Mouse (Mus musculus): ENCODE data around the gene Onecut3.
A peak's percentile ranks its signal among the peaks of the same experiment; 100 is the strongest.

The Onecut3 gene

GRCm38 (mm10) chr10:80494732-80495131 is at the start of gene Onecut3:
Gene Onecut3, plus strand, starts transcription at chr10:80494835.
- no peak for DNase-seq (ENCODE audit: low read depth, low spot score)

- DNase-seq (ENCODE audit: low read depth, low spot score), result no peak
Measured at GRCm38 (mm10) chr10:80445052-80445451, 49.6 kb upstream of the Onecut3 start.

GRCm38 (mm10) chr10:80445898-80446601 is 48.6 kb upstream of the Onecut3 start:
- DNase-seq (ENCODE audit: low read depth, low spot score), result peak; percentile 71

DNA sequence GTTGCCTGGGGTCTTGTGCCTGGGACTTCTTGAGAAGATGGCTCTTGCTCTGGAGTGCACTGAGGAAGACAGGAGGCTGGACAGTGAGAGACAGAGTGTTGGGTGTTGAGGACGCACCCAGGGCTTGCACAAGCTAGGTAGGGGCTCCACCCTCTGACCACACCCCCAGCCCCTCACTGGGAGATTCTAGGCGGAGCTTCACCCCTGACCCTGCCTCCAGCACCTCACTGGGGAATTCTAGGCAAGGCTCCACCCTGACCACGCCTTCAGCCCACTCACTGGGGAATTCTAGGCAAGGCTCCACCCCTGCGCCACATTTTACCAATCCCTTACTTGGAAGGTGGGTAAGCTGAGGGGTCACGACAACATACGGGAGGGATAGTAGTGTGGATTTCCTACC is 44.0 kb upstream of the Onecut3 start:
- DNase-seq (ENCODE audit: low read depth, low spot score), result no peak

GRCm38 (mm10) chr10:80453601-80454000 is 41.0 kb upstream of the Onecut3 start:
- no peak for DNase-seq (ENCODE audit: low read depth, low spot score)

- DNase-seq (ENCODE audit: low read depth, low spot score), result no peak
Measured at GRCm38 (mm10) chr10:80454781-80455180, 39.9 kb upstream of the Onecut3 start.

DNA sequence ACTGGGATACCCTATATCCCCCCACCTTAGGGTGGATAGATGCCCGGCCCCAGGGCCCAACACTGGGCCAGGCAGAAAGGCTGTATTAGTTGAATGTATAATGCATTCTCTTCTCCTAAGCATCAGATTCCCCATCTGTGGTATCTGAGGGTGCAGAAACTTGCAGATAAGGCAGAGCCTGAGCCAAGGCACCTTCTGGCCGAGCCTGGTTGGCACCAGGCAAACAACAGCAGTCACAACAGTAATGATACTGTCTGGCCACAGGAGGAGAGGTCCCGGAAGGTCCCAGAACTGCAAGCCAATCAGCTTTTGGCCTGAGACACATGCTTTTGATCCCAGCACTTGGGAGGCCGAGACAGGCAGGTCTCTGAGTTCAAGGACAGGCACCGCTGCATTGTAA is 38.9 kb upstream of the Onecut3 start:
- DNase-seq (ENCODE audit: low read depth, low spot score), result no peak

DNA sequence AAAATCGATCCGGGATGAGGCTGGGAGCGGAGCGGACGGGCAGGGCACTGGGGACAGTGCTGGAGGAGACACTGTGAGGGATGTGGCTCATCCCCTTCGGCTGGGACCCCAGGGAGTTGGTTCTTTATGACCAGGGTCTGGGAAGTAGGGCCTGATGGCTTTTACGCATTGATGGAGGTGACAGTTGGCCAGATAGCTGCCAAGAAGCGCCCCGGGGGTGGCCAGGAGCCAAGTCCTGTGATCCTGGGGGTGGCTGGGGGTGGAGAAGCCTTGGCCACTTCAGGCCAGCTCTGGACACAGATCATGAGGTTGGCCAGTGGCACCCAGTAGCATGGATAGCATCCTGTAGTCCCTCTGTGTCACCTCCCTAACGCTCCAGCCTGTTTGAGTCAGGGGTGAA is 35.4 kb upstream of the Onecut3 start:
- DNase-seq (ENCODE audit: low read depth, low spot score), result no peak

- DNase-seq (ENCODE audit: low read depth, low spot score), result no peak
Measured at GRCm38 (mm10) chr10:80459671-80460070, 35.0 kb upstream of the Onecut3 start.

DNA sequence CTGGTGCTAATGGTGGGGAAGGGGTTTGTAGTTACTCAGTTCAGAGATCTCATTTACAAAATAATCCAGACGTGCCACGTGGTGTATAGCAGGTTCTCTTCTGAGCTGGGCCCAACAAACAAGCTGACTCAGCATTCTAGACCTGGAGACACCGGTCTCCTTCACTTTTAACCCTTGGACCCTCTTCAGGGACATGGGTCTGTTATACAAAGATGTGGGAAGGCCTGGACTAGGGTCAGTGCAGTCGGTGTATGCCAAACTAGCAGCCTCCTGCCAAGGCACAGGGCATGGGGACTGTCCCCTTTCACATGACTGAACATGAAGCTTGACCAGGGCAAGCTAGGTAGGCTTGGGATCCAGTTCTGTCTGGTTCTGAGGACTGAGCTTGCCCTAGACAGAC is 34.3 kb upstream of the Onecut3 start:
- DNase-seq (ENCODE audit: low read depth, low spot score), result no peak

DNA sequence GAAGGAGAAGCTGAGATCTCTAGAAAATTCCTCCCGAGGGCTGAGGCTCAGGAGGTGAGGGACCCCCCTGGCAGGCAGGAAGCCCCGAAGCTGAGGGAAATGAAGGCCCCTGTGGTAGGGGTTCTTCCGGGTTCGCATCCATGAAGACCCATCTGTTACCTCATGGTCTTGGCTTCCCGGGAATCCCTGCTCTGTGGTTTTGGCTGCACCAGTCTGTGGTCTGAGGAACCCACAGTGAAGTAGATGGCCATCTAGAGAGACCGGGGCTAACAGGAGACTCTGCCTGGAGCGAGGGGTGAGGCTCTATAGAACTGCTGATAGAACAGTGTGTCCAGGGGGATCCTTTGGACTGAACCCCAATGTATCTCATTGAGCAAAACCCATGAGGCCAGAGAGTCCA is 33.3 kb upstream of the Onecut3 start:
- DNase-seq (ENCODE audit: low read depth, low spot score), result no peak

DNA sequence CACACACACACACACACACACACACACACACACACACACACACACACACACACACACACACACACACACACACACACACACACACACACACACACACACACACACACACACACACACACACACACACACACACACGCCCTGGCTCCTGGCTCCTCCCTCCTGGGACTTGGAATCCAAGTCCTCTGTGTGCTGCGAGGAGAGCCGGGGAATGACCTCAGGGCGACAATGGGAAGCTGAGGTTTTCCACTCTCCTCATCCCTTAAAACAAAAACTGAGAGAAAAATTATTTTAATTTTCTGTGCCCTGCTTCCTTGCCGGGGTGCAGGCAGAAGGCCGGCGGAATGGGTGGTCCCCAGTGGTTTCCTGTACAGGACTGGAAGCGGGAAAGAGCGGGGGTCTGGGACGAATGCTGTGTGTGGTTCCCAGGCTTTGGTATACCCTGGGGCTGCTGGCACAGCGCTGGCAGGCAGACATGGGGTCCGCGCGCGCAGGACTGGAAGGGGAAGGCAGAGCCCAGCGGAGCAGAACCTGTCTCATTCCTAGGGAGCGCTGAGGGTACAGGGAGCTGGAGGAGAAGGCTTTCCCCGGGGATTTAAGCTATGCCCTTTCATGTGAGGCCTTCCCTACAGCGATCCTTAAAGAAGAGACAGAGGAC is 30.1 kb upstream of the Onecut3 start:
- no peak for DNase-seq (ENCODE audit: low read depth, low spot score)

DNA sequence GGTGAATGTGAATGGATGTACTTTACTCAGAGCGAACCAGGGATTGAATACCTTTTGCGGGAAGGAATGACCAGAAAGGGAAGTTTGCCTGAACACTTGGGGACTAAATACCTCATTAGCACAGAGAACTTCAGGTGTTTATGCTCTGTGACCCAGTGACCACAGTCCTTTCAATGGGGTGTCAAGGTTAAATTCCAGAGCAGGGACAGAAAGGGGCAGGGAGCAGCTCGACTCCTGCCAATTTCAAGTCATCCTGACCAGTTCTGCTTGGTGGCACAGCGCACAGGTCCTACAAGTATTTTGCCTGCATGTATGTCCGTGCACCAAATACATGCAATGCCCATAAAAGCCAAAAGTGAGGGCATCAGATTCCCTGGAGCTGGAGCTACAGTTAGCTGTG is 29.6 kb upstream of the Onecut3 start:
- DNase-seq (ENCODE audit: low read depth, low spot score), result no peak

DNA sequence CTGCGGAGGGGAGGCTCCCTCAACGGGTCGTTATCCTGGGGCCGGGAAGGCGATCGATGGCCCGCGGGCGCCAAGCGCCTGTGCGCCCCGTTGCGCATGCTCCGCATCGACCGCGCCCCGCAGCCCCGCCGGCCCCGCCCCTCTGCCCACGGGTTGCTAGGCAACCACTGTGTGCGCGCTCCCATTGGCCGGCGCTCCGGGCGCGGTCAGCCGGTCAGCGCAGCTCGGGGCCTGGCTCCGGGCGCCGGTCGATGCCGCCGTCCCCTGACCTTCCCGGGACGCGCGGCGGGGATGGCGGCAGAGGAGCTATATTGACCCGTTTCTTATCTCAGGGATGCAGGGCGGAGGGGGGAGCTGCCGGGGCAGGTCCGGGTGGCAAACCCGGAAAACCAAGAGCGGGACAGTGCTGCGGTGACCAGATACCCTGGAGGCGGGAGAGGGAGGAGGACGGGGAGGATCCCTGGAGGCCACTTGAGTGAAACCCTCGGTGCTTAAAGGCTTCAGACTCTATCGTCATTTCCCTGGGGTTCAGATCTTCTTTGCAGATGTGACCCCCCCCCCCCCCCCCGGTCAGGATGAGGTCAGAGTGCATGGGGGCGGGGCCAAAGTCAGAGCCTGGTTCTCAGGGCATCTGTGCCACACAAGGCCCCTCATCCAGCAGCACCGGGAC is 19.2 kb upstream of the Onecut3 start:
- DNase-seq (ENCODE audit: low read depth, low spot score), result peak; percentile 84

GRCm38 (mm10) chr10:80478531-80478930 is 16.1 kb upstream of the Onecut3 start:
- DNase-seq (ENCODE audit: low read depth, low spot score), result no peak

DNA sequence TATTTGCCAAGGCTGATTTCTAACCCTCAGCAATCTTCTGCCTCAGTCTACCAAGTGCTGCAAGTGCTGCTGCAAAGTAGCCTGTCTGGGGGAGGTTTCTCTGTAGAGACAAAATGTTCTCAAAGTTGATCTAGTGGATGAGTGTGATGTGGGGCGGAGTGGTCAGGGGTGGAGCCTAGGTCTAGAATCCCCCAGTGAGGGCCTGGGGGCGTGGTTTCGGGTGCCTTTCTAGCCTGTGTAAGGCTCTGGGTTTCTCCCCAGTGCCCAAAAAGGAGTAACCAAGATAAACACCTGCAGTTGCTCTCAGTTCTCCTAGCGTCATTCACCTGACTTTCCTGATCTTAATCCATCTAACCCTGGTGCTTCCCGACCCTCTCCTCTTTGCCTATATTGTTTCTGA is 13.6 kb upstream of the Onecut3 start:
- DNase-seq (ENCODE audit: low read depth, low spot score), result no peak

DNA sequence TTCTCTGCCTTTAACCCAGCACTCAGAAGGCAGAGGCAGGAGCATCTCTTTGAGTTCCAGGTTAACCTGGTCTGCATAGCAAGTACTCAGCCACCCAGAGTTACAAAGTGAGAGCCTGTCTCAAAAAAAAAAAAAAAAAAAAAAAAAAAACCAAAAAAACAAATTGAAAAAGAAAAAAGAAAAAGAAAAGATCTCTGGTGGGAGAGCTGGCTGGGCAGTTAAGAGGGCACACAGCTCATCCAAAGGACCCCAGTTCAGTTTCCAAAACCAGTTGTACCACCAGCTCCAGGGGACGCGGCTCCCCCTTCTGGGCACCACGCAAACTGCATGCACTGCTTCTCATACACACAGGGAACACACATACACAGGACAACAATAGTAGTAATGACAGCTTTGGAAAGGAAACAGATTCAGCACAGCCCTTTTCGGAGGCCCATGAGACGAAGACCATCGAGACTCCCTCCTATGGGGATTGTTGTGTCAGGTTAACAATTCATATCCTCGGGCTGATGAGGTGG is 7.7 kb upstream of the Onecut3 start:
- DNase-seq (ENCODE audit: low read depth, low spot score), result no peak

GRCm38 (mm10) chr10:80490051-80490450 is 4.6 kb upstream of the Onecut3 start:
- no peak for DNase-seq (ENCODE audit: low read depth, low spot score)

GRCm38 (mm10) chr10:80495901-80496300 is 1.3 kb downstream of the Onecut3 start:
- no peak for DNase-seq (ENCODE audit: low read depth, low spot score)

DNA sequence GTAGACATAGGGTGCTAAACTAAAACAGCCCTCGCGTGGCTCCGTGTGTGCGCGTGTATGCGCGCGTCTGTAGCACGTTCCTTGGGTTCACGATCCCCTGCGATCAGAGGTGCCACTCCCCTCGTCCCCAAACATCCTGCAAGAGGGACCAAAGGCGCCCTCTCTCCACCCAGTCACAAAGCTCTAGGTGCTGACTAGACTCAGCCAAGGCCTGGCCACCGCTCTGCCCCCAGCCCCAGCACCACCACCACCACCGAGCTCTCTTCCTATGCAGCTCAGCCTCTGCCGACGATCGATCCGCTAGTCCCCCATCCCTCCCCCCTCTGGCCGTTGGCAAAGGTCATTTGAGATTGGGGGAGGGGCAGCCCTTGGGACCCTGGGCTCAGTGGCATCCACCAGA is 1.8 kb downstream of the Onecut3 start:
- no peak for DNase-seq (ENCODE audit: low read depth, low spot score)

DNA sequence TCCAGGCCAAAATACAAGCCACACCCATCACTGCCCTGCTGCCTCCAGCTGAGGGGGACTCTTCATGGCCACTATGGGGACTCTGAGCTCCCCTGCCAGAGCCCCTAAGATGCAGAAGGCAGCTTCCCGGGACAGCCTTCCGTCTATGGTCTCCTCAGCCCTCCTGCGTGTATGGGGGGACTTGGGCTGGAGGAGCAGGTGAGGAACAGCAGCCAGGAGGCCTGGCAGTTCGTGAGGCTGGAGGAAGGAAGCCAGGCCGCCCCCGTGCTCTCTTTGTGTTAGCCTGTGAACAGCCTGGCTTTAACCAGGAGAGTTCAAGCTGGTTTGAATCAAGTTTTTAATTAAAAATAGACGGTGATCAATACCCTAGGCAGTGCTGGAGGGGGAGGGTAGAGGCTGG is 7.7 kb downstream of the Onecut3 start:
- no peak for DNase-seq (ENCODE audit: low read depth, low spot score)

GRCm38 (mm10) chr10:80502819-80503314 is 8.2 kb downstream of the Onecut3 start:
- no peak for DNase-seq (ENCODE audit: low read depth, low spot score)
